Mouse (Mus musculus): ENCODE data around the gene Atpaf2. TPM values are rescaled to one million over a fixed set of nuclear protein-coding genes. Genes with fewer than 3 reads are reported as not detected.

Atpaf2 gene
- total and polyA plus RNA-seq, 3 experiments: 48.0 to 71.2 (median 56.4) TPM

DNA sequence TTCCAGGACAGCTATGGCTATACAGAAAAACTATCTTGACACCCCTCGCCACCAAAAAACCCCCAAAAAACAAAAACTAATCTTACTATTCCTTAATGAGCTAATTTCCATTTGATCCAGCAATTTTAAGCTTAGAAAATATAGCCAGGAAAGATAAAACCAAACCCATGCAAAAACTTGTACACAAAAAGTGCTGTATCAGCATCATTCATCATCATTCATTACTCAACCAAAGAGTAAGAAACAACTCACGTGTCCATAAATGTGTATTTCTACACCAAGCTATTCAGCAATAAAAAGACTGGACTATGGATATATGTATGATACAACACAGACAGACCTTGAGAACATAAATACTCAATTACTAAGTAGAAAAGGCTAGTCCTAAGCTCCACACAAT lies 5.3 kb downstream of the Atpaf2 start:
- H3K9me3 ChIP-seq (replicated peaks): no peaks in the 10 kb centered on the region
- H3K27me3 ChIP-seq (ENCODE audit: insufficient read depth, low read length): no peaks in the 10 kb centered on the region
- H3K4me3 ChIP-seq (ENCODE audit: low read depth, low read length): no peak overlapping the region
- ATAC-seq (ENCODE audit: extremely low read depth, insufficient number of reproducible peaks, low FRiP score, poor library complexity, severe bottlenecking) (no peak), DNase-seq (ENCODE audit: low spot score) (no peak)
- peaks cover 23% of the 10 kb centered on the region for H3K4me1 ChIP-seq (ENCODE audit: insufficient read depth, low read depth, low read length)
- TF ChIP-seq GATA1 (IDR thresholded peaks at IDR 0.05; ENCODE audit: borderline replicate concordance, low read length) (no peak), GATA2 (IDR thresholded peaks at IDR 0.05; ENCODE audit: borderline replicate concordance, low read depth, low read length) (no peak)
- H3K36me3 ChIP-seq (replicated peaks): peaks cover 55% of the 10 kb centered on the region

DNA sequence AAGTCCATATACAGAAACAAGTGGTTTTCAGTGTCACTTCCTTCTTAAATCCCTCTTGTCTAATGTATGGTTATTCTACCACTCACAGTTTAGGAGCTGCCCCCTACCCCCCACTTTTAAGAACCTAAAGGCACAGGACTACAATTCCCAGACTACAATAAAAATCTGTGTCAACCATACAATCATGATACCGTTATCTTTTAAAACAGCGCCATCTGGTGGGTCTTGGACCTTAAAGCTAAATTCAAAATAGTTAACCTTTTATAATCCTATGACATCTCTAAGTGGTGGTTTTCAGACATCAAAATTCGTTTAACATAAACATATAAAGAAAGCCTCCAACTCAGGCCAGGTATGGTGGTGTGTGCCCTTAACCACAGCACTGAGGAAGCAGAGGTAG lies 6.1 kb downstream of the Atpaf2 start:
- ATAC-seq (ENCODE audit: extremely low read depth, insufficient number of reproducible peaks, low FRiP score, poor library complexity, severe bottlenecking): no peak
- H3K4me1 ChIP-seq (ENCODE audit: insufficient read depth, low read depth, low read length): peaks cover 21% of the 10 kb centered on the region
- H3K27me3 ChIP-seq (ENCODE audit: insufficient read depth, low read length): no peaks in the 10 kb centered on the region
- no peaks in the 10 kb centered on the region for H3K9me3 ChIP-seq (replicated peaks)
- TF ChIP-seq CTCF (IDR thresholded peaks at IDR 0.05; ENCODE audit: low read depth, low read length) (no peak), GATA2 (IDR thresholded peaks at IDR 0.05; ENCODE audit: borderline replicate concordance, low read depth, low read length) (no peak), POLR2AphosphoS5 (IDR thresholded peaks at IDR 0.05; ENCODE audit: insufficient replicate concordance, low read depth, low read length) (no peak), GATA1 (IDR thresholded peaks at IDR 0.05; ENCODE audit: borderline replicate concordance, low read length) (no peak), TAL1 (conservative IDR thresholded peaks at IDR 0.05; ENCODE audit: low read depth, low read length) (no peak)
- H3K4me3 ChIP-seq (ENCODE audit: low read depth, low read length): no peak overlapping the region
- DNase-seq (ENCODE audit: low spot score): peak; percentile 25
- peaks cover 63% of the 10 kb centered on the region for H3K36me3 ChIP-seq (replicated peaks)

- no peak for TF ChIP-seq CTCF (IDR thresholded peaks at IDR 0.05; ENCODE audit: low read depth, low read length)
- TF ChIP-seq TAL1 (conservative IDR thresholded peaks at IDR 0.05; ENCODE audit: low read depth, low read length): no peak
- no peak for TF ChIP-seq GATA2 (IDR thresholded peaks at IDR 0.05; ENCODE audit: borderline replicate concordance, low read depth, low read length)
- TF ChIP-seq GATA1 (IDR thresholded peaks at IDR 0.05; ENCODE audit: borderline replicate concordance, low read length): no peak
- TF ChIP-seq POLR2AphosphoS5 (IDR thresholded peaks at IDR 0.05; ENCODE audit: insufficient replicate concordance, low read depth, low read length): no peak
- DNase-seq (ENCODE audit: low spot score): no peak
- no peaks in the 10 kb centered on the region for H3K27me3 ChIP-seq (ENCODE audit: insufficient read depth, low read length)
- no peaks in the 10 kb centered on the region for H3K4me1 ChIP-seq (ENCODE audit: insufficient read depth, low read depth, low read length)
- H3K4me3 ChIP-seq (ENCODE audit: low read depth, low read length): no peak overlapping the region
- ATAC-seq (ENCODE audit: extremely low read depth, insufficient number of reproducible peaks, low FRiP score, poor library complexity, severe bottlenecking): no peak
- H3K9me3 ChIP-seq (replicated peaks): no peaks in the 10 kb centered on the region
- peaks cover 93% of the 10 kb centered on the region for H3K36me3 ChIP-seq (replicated peaks)
Observed at GRCm38 (mm10) chr11:60406606-60407005, 11.7 kb downstream of the Atpaf2 start.

DNA sequence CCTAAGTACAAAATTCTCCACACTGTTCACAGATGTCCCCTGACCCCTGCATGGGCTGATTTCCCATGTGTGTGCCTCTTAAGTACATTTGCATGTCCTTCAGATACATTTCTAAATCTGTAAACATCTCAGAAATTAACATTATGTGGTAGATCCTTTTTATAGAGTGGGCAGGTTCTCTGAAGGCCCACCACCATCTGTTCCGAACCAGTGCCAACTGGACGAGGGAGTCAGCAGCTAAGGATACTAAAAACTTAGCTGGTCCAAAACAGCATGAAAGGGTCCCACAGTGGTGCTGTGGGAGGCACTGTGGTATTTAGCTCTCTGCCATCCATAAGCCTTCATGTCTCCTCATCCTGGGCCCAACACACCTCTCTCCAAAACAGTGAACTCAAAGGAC lies 21.1 kb downstream of the Atpaf2 start:
- H3K4me3 ChIP-seq (ENCODE audit: low read depth, low read length): no peak overlapping the region
- H3K9me3 ChIP-seq (replicated peaks): no peaks in the 10 kb centered on the region
- no peak for TF ChIP-seq CTCF (IDR thresholded peaks at IDR 0.05; ENCODE audit: low read depth, low read length)
- no peak for TF ChIP-seq GATA1 (IDR thresholded peaks at IDR 0.05; ENCODE audit: borderline replicate concordance, low read length)
- no peak for TF ChIP-seq TAL1 (conservative IDR thresholded peaks at IDR 0.05; ENCODE audit: low read depth, low read length)
- TF ChIP-seq POLR2AphosphoS5 (IDR thresholded peaks at IDR 0.05; ENCODE audit: insufficient replicate concordance, low read depth, low read length): no peak
- no peak for TF ChIP-seq GATA2 (IDR thresholded peaks at IDR 0.05; ENCODE audit: borderline replicate concordance, low read depth, low read length)
- peaks cover 24% of the 10 kb centered on the region for H3K36me3 ChIP-seq (replicated peaks)
- no peak for ATAC-seq (ENCODE audit: extremely low read depth, insufficient number of reproducible peaks, low FRiP score, poor library complexity, severe bottlenecking)
- DNase-seq (ENCODE audit: low spot score): no peak
- H3K27me3 ChIP-seq (ENCODE audit: insufficient read depth, low read length): 0 out of 2 replicates have a peak, but pooled peaks cover 5% of the 10 kb centered on the region
- H3K4me1 ChIP-seq (ENCODE audit: insufficient read depth, low read depth, low read length): no peaks in the 10 kb centered on the region

DNA sequence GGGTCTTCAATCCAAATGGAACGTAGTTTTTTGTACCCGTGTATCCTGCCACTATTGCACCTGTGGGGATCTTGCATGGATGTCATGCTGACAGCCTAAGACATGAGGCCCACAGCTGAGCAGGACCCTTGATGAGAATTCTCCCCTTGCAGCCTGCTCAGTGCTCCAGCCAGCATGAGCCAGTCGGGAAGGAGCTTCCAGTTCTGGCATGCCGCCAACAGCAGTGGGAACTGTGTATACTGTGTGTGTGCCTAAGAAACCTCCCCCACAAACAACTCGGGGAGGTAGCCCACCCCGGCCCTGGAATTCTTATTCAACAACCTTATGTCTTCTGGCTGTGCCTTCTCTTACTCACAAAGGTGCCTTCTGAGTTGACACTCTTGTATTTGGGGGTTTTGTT lies 21.7 kb downstream of the Atpaf2 start:
- TF ChIP-seq CTCF (IDR thresholded peaks at IDR 0.05; ENCODE audit: low read depth, low read length): no peak
- TF ChIP-seq POLR2AphosphoS5 (IDR thresholded peaks at IDR 0.05; ENCODE audit: insufficient replicate concordance, low read depth, low read length): no peak
- TF ChIP-seq GATA1 (IDR thresholded peaks at IDR 0.05; ENCODE audit: borderline replicate concordance, low read length): no peak
- no peak for TF ChIP-seq GATA2 (IDR thresholded peaks at IDR 0.05; ENCODE audit: borderline replicate concordance, low read depth, low read length)
- no peak for TF ChIP-seq TAL1 (conservative IDR thresholded peaks at IDR 0.05; ENCODE audit: low read depth, low read length)
- ATAC-seq (ENCODE audit: extremely low read depth, insufficient number of reproducible peaks, low FRiP score, poor library complexity, severe bottlenecking): no peak
- Histone ChIP-seq H3K27me3 (ENCODE audit: insufficient read depth, low read length) (0 out of 2 replicates have a peak, but pooled peaks cover 5% of the 10 kb centered on the region), H3K4me1 (ENCODE audit: insufficient read depth, low read depth, low read length) (no peaks in the 10 kb centered on the region), H3K36me3 (replicated peaks) (peaks cover 18% of the 10 kb centered on the region), H3K4me3 (ENCODE audit: low read depth, low read length) (no peak overlapping the region), H3K9me3 (replicated peaks) (no peaks in the 10 kb centered on the region)
- DNase-seq (ENCODE audit: low spot score): no peak

GRCm38 (mm10) chr11:60391346-60391745 lies 26.9 kb downstream of the Atpaf2 start:
- no peak for ATAC-seq (ENCODE audit: extremely low read depth, insufficient number of reproducible peaks, low FRiP score, poor library complexity, severe bottlenecking)
- Histone ChIP-seq H3K9me3 (replicated peaks) (no peaks in the 10 kb centered on the region), H3K36me3 (replicated peaks) (no peaks in the 10 kb centered on the region), H3K4me1 (ENCODE audit: insufficient read depth, low read depth, low read length) (no peaks in the 10 kb centered on the region), H3K27me3 (ENCODE audit: insufficient read depth, low read length) (peaks cover 17% of the 10 kb centered on the region), H3K4me3 (ENCODE audit: low read depth, low read length) (no peak overlapping the region)
- no peak for DNase-seq (ENCODE audit: low spot score)
- TF ChIP-seq GATA2 (IDR thresholded peaks at IDR 0.05; ENCODE audit: borderline replicate concordance, low read depth, low read length) (no peak), GATA1 (IDR thresholded peaks at IDR 0.05; ENCODE audit: borderline replicate concordance, low read length) (no peak), POLR2AphosphoS5 (IDR thresholded peaks at IDR 0.05; ENCODE audit: insufficient replicate concordance, low read depth, low read length) (no peak), TAL1 (conservative IDR thresholded peaks at IDR 0.05; ENCODE audit: low read depth, low read length) (no peak), CTCF (IDR thresholded peaks at IDR 0.05; ENCODE audit: low read depth, low read length) (no peak)

Measured in G1E (cell line).